Mouse (Mus musculus): ENCODE results near the gene Gtf2i. TPM values are rescaled to one million over a fixed set of nuclear protein-coding genes. Genes with fewer than 3 reads are reported as not detected.

The Gtf2i gene
- polyA plus RNA-seq, 1 experiment, result 79.7 TPM

DNA sequence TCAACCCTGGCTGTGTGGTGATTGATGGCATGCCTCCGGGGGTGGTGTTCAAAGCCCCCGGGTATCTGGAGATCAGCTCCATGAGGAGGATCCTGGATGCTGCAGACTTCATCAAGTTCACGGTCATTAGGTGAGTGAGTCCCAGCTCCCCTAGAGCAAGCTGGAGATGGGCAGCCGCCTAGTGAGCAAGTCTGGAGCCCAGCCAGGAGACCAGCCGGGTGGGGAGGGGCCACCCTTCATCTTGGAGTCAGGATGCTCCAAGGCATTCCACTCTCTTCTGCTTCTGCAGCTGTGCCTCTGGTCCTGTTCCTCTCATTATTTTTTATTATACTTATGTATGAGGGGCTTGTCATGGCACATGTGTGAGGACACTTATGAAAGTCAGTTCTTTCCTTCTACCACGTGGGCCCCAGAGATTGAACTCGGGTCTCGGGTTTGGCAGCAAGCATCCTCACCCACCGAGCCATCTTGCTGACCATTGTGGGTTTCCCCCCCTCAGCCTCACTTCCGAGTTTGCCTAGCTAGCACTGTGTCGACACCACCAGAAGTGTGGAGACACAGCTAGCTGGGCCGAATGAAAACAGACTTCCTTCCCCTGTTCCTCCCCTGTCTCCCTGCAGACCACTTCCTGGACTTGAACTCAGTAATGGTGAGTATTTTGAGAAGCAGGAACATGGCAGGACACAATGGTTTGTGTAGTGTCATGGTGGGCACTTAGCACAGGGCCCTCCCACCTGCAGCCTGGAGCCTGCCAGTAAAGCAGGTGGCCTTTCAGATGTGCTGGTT lies 100.3 kb downstream of the Gtf2i start:
- Histone ChIP-seq H3K4me2 (ENCODE audit: low read depth) (no peak overlapping the region), H3K4me3 (no peak overlapping the region), H3ac (ENCODE audit: control insufficient read depth, insufficient read length) (no peak overlapping the region), H3K27me3 (ENCODE audit: control insufficient read depth, insufficient read depth, insufficient read length) (no peaks in the 10 kb centered on the region), H3K79me2 (ENCODE audit: control insufficient read depth, insufficient read depth) (no peaks in the 10 kb centered on the region), H3K36me3 (ENCODE audit: control insufficient read depth, insufficient read depth) (no peaks in the 10 kb centered on the region)
- no peak for TF ChIP-seq REST (IDR thresholded peaks at IDR 0.05; ENCODE audit: insufficient read depth, insufficient read length)
- no peak for TF ChIP-seq MYOG (IDR thresholded peaks at IDR 0.05; ENCODE audit: control insufficient read depth in 1 of 3, insufficient read depth in 1 of 3, insufficient read length in 2 of 3, low read depth in 2 of 3)
- no peak for TF ChIP-seq POLR2AphosphoS2 (IDR thresholded peaks at IDR 0.05; ENCODE audit: insufficient read length, low read depth)
- TF ChIP-seq USF1 (IDR thresholded peaks at IDR 0.05; ENCODE audit: low read depth), result no peak
- no peak for TF ChIP-seq TCF3 (IDR thresholded peaks at IDR 0.05; ENCODE audit: insufficient read length, low read depth)

DNA sequence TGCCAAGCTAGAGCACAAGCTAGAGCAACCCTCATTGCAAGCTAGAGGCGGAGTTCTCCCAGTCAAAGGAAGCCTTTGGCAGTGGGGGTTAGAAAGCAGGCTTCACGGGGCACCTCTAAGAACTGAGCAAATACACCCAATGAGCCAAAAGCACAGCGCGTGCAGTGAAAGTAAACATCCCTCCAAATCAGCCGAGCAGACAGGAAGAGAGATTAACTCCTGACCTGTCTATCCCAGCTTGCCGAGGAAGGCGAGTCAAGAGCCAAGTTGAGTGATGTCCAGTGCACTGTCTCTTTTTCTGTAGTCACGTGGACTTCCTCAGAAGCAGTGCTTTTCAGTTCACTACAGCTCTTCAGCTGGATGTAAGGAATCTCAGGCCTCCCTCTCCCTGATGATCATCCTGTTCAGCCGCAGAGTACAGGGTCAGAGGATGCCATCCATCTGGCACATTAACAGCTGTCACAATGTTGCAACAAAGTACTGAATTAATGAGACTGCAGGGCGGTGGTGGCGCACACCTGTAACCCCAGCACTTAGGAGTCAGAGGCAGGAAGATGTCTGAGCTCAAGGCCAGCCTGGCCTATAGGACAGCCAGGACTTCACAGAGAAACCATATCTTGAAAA lies 104.5 kb downstream of the Gtf2i start:
- no peaks in the 10 kb centered on the region for H3K36me3 ChIP-seq (ENCODE audit: control insufficient read depth, insufficient read depth)
- TF ChIP-seq CEBPB (IDR thresholded peaks at IDR 0.05; ENCODE audit: insufficient read depth, poor library complexity, severe bottlenecking), result no peak
- no peak for TF ChIP-seq TCF12 (IDR thresholded peaks at IDR 0.05; ENCODE audit: insufficient read depth, poor library complexity, severe bottlenecking)
- no peak for TF ChIP-seq MYOG (IDR thresholded peaks at IDR 0.05; ENCODE audit: control insufficient read depth in 1 of 3, insufficient read depth in 1 of 3, insufficient read length in 2 of 3, low read depth in 2 of 3)
- no peak for TF ChIP-seq USF1 (IDR thresholded peaks at IDR 0.05; ENCODE audit: low read depth)
- TF ChIP-seq REST (IDR thresholded peaks at IDR 0.05; ENCODE audit: insufficient read depth, insufficient read length), result no peak
- no peak for TF ChIP-seq MAX (IDR thresholded peaks at IDR 0.05; ENCODE audit: low read depth)
- no peak for TF ChIP-seq POLR2AphosphoS2 (IDR thresholded peaks at IDR 0.05; ENCODE audit: insufficient read length, low read depth)
- no peak for TF ChIP-seq TCF3 (IDR thresholded peaks at IDR 0.05; ENCODE audit: insufficient read length, low read depth)
- H3K27me3 ChIP-seq (ENCODE audit: control insufficient read depth, insufficient read depth, insufficient read length), result no peaks in the 10 kb centered on the region
- no peaks in the 10 kb centered on the region for H3K79me2 ChIP-seq (ENCODE audit: control insufficient read depth, insufficient read depth)
- H3ac ChIP-seq (ENCODE audit: control insufficient read depth, insufficient read length), result no peak overlapping the region
- no peak overlapping the region for H3K4me2 ChIP-seq (ENCODE audit: low read depth)
- H3K4me3 ChIP-seq, result no peak overlapping the region

DNA sequence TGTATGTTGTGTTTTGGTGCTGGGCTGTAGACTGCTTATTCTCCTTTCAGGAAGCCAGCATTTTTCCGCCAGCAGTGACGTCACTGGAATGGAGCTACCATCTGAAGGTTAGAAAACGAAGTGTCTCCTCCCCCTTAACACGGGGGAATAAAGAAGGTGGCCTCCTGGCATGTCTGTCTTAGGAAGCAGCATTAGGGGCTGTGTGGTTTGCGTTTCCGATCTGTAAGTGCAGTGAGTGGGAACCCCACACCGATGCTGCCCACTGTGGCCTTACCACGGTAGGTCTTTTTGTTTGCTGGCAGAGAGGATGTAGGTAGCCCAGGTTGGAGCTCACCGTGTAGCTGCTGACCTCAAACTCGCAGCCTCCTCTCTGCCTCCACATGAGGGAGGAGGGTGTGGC lies 107.8 kb downstream of the Gtf2i start:
- no peak overlapping the region for H3K4me2 ChIP-seq (ENCODE audit: low read depth)
- H3K27me3 ChIP-seq (ENCODE audit: control insufficient read depth, insufficient read depth, insufficient read length), result no peaks in the 10 kb centered on the region
- no peaks in the 10 kb centered on the region for H3K79me2 ChIP-seq (ENCODE audit: control insufficient read depth, insufficient read depth)
- H3K36me3 ChIP-seq (ENCODE audit: control insufficient read depth, insufficient read depth), result no peaks in the 10 kb centered on the region
- H3ac ChIP-seq (ENCODE audit: control insufficient read depth, insufficient read length), result no peak overlapping the region
- no peak overlapping the region for H3K4me3 ChIP-seq
- TF ChIP-seq USF1 (IDR thresholded peaks at IDR 0.05; ENCODE audit: low read depth) (no peak), TCF12 (IDR thresholded peaks at IDR 0.05; ENCODE audit: insufficient read depth, poor library complexity, severe bottlenecking) (no peak), POLR2A (IDR thresholded peaks at IDR 0.05; ENCODE audit: insufficient read length, low read depth) (no peak), MYOD1 (IDR thresholded peaks at IDR 0.05; ENCODE audit: control insufficient read depth in 1 of 3, insufficient read length in 2 of 3, low read depth in 2 of 3) (no peak), SRF (IDR thresholded peaks at IDR 0.05; ENCODE audit: control insufficient read depth, insufficient read length, low read depth) (no peak), MYOG (IDR thresholded peaks at IDR 0.05; ENCODE audit: control insufficient read depth in 1 of 3, insufficient read depth in 1 of 3, insufficient read length in 2 of 3, low read depth in 2 of 3) (no peak), TCF3 (IDR thresholded peaks at IDR 0.05; ENCODE audit: insufficient read length, low read depth) (no peak), REST (IDR thresholded peaks at IDR 0.05; ENCODE audit: insufficient read depth, insufficient read length) (no peak), CEBPB (IDR thresholded peaks at IDR 0.05; ENCODE audit: insufficient read depth, poor library complexity, severe bottlenecking) (no peak), E2F4 (IDR thresholded peaks at IDR 0.05; ENCODE audit: insufficient read depth) (no peak), POLR2AphosphoS2 (IDR thresholded peaks at IDR 0.05; ENCODE audit: insufficient read length, low read depth) (no peak), MAX (IDR thresholded peaks at IDR 0.05; ENCODE audit: low read depth) (no peak)

DNA sequence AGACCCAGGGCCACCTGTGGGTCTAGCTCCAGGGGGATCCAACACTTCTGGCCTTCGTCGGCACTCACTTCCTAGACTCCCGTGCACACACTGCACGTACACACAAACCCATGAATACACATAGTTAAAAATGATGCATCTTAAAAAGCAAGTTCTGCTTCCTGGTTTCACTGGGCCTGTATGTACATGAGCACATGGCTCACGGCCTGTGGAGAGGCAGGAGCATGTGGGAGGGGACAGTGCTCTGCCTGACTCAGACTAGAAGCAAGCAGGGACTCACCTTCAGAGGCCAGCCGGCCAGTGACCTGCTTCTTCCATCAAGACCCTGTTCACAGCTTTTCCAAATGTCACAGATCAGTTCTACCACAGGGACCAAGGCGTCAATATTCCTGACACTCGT lies 120.9 kb downstream of the Gtf2i start:
- H3ac ChIP-seq (ENCODE audit: control insufficient read depth, insufficient read length), result no peak overlapping the region
- no peak overlapping the region for H3K4me2 ChIP-seq (ENCODE audit: low read depth)
- TF ChIP-seq MAX (IDR thresholded peaks at IDR 0.05; ENCODE audit: low read depth) (no peak), CEBPB (IDR thresholded peaks at IDR 0.05; ENCODE audit: insufficient read depth, poor library complexity, severe bottlenecking) (no peak), E2F4 (IDR thresholded peaks at IDR 0.05; ENCODE audit: insufficient read depth) (no peak), SRF (IDR thresholded peaks at IDR 0.05; ENCODE audit: control insufficient read depth, insufficient read length, low read depth) (no peak), MYOD1 (IDR thresholded peaks at IDR 0.05; ENCODE audit: control insufficient read depth in 1 of 3, insufficient read length in 2 of 3, low read depth in 2 of 3) (no peak), USF1 (IDR thresholded peaks at IDR 0.05; ENCODE audit: low read depth) (no peak)
- H3K36me3 ChIP-seq (ENCODE audit: control insufficient read depth, insufficient read depth), result no peaks in the 10 kb centered on the region
- no peaks in the 10 kb centered on the region for H3K79me2 ChIP-seq (ENCODE audit: control insufficient read depth, insufficient read depth)
- no peak overlapping the region for H3K4me3 ChIP-seq
- H3K27me3 ChIP-seq (ENCODE audit: control insufficient read depth, insufficient read depth, insufficient read length), result no peaks in the 10 kb centered on the region

DNA sequence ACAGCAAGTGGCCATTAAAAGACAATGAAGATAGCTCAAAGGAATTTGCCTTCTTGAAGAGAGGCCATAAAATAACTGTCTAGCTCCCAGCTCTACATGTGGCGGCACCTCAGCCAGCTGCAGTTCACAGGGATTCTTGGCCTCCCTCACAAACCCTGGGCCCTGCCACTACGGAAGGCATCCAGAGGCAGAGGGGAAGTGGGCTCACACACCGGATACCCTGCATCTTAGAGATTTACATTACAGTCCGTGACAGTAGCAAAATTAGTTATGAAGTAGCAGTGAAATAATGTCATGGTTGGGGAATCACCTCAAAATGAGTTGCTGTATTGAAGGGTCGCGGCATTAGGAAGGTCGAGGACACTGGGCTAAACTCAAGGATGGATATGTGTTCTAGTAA lies 126.0 kb downstream of the Gtf2i start:
- no peaks in the 10 kb centered on the region for H3K27me3 ChIP-seq (ENCODE audit: control insufficient read depth, insufficient read depth, insufficient read length)
- H3K4me2 ChIP-seq (ENCODE audit: low read depth), result no peak overlapping the region
- no peak overlapping the region for H3K4me3 ChIP-seq
- H3K36me3 ChIP-seq (ENCODE audit: control insufficient read depth, insufficient read depth), result no peaks in the 10 kb centered on the region
- peaks cover under 1% of the 10 kb centered on the region for H3K79me2 ChIP-seq (ENCODE audit: control insufficient read depth, insufficient read depth)
- no peak overlapping the region for H3ac ChIP-seq (ENCODE audit: control insufficient read depth, insufficient read length)
- TF ChIP-seq CEBPB (IDR thresholded peaks at IDR 0.05; ENCODE audit: insufficient read depth, poor library complexity, severe bottlenecking) (no peak), MYOD1 (IDR thresholded peaks at IDR 0.05; ENCODE audit: control insufficient read depth in 1 of 3, insufficient read length in 2 of 3, low read depth in 2 of 3) (peak in 1 of 3 experiments; percentile 4)

Other genes starting within 250 kb of the Gtf2i start
- gene Castor2, start 215.0 kb downstream of the Gtf2i start, polyA plus RNA-seq (2012; fragmentation: generic; extraction: Trizol), result 7.3 TPM
- 16.9 TPM for gene Rcc1l, start 138.0 kb downstream of the Gtf2i start, polyA plus RNA-seq (2012; fragmentation: generic; extraction: Trizol)
- 4.8 TPM for gene Gtf2ird2, start 130.7 kb downstream of the Gtf2i start, polyA plus RNA-seq (2012; fragmentation: generic; extraction: Trizol)
- gene Ncf1, start 85.1 kb downstream of the Gtf2i start, polyA plus RNA-seq (2012; fragmentation: generic; extraction: Trizol), result 1.4 TPM
- gene Gtf2ird1, start 142.0 kb upstream of the Gtf2i start, polyA plus RNA-seq (2012; fragmentation: generic; extraction: Trizol), result 62.0 TPM
- gene Clip2, start 237.7 kb upstream of the Gtf2i start, polyA plus RNA-seq (2012; fragmentation: generic; extraction: Trizol), result 14.2 TPM
- 0.19 TPM for gene Syna, start 245.4 kb upstream of the Gtf2i start, polyA plus RNA-seq (2012; fragmentation: generic; extraction: Trizol)